Mouse (Mus musculus) limb, embryonic 14.5 days (tissue): ENCODE data around the gene 4930519G04Rik. TPM values are rescaled to one million over a fixed set of nuclear protein-coding genes. Genes with fewer than 3 reads are reported as not detected.

Experiments
- ATAC-seq: fragments of 200-750 bp; cut with Nextera tagmentation; 2 replicates; pipeline ENCODE4 v1.8.0; 2017; ENCODE audit warnings: low read depth, moderate number of reproducible peaks, moderate TSS enrichment; ENCODE audit not compliant: low FRiP score
- DNase-seq: peaks from one replicate; pipeline ENCODE4 v3.0.0-alpha.2; 2015; ENCODE audit warnings: low spot score
- H3K27ac ChIP-seq: fragments of 300-500 bp; sonication (generic); replicated peaks from 2 replicates; pipeline ENCODE4 v1.5.1; 2014; ENCODE audit warnings: low read depth, mild to moderate bottlenecking, low read length, moderate library complexity, mixed read lengths
- H3K27me3 ChIP-seq: fragments of 300-500 bp; sonication (generic); 2 replicates; pipeline ENCODE4 v1.6.1; 2014; ENCODE audit warnings: low read length, mixed read lengths; ENCODE audit not compliant: control insufficient read depth, insufficient read depth
- H3K36me3 ChIP-seq: fragments of 300-500 bp; sonication (generic); 2 replicates; pipeline ENCODE4 v1.6.1; 2014; ENCODE audit warnings: mild to moderate bottlenecking, low read length, moderate library complexity, mixed read lengths; ENCODE audit not compliant: control insufficient read depth, insufficient read depth
- H3K4me1 ChIP-seq: fragments of 300-500 bp; sonication (generic); 2 replicates; pipeline ENCODE4 v1.6.1; 2014; ENCODE audit warnings: antibody characterized with exemption, low read length, mixed read lengths; ENCODE audit not compliant: control insufficient read depth, insufficient read depth
- H3K4me2 ChIP-seq: fragments of 300-500 bp; sonication (generic); replicated peaks from 2 replicates; pipeline ENCODE4 v1.6.1; 2014; ENCODE audit warnings: low read depth, mild to moderate bottlenecking, low read length, moderate library complexity; ENCODE audit not compliant: severe bottlenecking
- H3K4me3 ChIP-seq: fragments of 300-500 bp; sonication (generic); replicated peaks from 2 replicates; pipeline ENCODE4 v1.5.1; 2014; ENCODE audit warnings: low read length
- H3K9ac ChIP-seq: fragments of 300-500 bp; sonication (generic); 2 replicates; pipeline ENCODE4 v1.6.1; 2014; ENCODE audit warnings: mild to moderate bottlenecking, low read depth, low read length, moderate library complexity; ENCODE audit not compliant: severe bottlenecking
- H3K9me3 ChIP-seq: fragments of 300-500 bp; sonication (generic); 2 replicates; pipeline ENCODE4 v1.6.1; 2016; ENCODE audit warnings: low read length; ENCODE audit not compliant: control insufficient read depth
- POLR2A ChIP-seq: fragments of 200-500 bp; IDR thresholded peaks from 2 replicates; pipeline ENCODE4 v1.8.0; 2012; ENCODE audit warnings: inconsistent platforms, mild to moderate bottlenecking, moderate library complexity, borderline replicate concordance; ENCODE audit not compliant: insufficient read depth, insufficient read length; ENCODE audit errors: extremely low read depth
- WGBS: fragments of 180-500 bp; shearing (Covaris S2); extraction: QIAGEN DNeasy Blood & Tissue Kit; methylation state at CpG from one replicate; pipeline ENCODE4 v1.1.7; 2014; 5-methylcytosine and 5-hydroxymethylcytosine counted together
- polyA plus RNA-seq, 2 experiments: library from polyadenylated mRNA; depleted of rRNA in 1 of 2; stranded (reverse) in 1 of 2; unstranded in 1 of 2; fragments of >200 nt; fragmentation: Nextera tagmentation in 1 of 2; extraction: Ambion mirVana in 1 of 2; gene quantifications; 2 replicates each; pipeline versions ENCODE4 v1.2.1 to v1.2.3; 2012 to 2014

Gene 4930519G04Rik
- polyA plus RNA-seq, 2 experiments, result not detected

DNA sequence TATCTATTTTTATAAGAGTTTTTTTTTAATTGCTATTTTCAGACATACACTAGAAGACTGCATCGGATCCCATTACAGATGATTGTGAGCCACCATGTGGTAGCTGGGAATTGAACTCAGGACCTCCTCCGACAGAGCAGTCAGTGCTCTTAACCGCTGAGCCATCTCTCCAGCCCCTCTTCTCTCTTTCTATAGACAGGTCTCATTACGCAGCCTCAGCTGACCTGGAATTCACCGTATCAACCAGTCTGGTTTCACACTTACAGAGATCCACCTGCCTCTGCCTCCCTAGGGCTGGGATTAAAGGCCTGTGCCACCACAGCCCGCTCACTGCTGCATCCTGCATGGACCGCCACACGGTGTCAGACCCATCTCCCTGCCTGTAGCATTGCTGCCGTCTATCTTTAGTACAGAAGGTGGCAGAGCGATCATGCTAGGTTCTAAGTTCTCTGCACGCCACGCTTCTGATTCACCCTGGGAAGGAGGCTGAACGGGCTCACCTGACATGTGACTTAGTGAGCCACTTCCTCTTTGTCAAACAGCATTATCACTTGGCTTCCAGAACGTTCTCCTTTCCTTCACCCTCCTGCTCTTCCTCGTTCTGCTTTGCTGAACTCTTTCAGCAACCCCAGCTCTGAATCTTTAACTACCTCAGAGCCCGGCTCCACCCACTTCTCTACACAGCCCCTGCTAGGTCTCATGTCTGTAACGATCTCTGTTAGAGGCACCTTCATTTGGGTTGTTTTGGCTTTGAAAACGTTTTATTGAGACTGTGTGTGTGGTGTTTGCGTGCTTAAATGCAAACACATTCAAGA, 68.3 kb downstream of the 4930519G04Rik start:
- DNase-seq (no peak), ATAC-seq (no peak)
- H3K4me1 ChIP-seq, result peaks cover 7% of the 10 kb centered on the region; the same call in 1 of the 2 replicates
- H3K9ac ChIP-seq, result no peak overlapping the region
- TF ChIP-seq POLR2A, result no peak
- H3K4me3 ChIP-seq, result no peak overlapping the region
- no peaks in the 10 kb centered on the region for H3K9me3 ChIP-seq
- H3K27me3 ChIP-seq, result no peaks in the 10 kb centered on the region
- H3K4me2 ChIP-seq, result no peak overlapping the region
- WGBS, result 67% methylated on average over 19 of the region's 19 CpGs
- H3K27ac ChIP-seq, result no peak overlapping the region
- no peaks in the 10 kb centered on the region for H3K36me3 ChIP-seq

DNA sequence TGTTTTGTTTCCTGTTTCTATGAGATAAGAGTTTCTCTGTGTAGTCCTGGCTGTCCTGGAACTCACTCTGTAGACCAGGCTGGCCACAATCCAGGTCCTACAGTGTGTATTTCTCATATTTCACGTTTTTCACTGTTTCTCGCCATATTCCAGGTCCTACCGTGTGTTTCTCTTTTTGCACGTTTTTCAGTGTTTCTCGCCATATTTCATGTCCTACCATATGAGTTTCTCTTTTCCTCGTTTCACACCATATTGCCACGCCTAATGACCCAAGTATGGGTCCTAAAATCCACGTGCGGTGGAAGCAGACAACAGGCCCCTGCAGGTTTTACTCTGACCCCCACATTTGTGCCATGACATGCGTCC, 68.9 kb downstream of the 4930519G04Rik start:
- no peak for TF ChIP-seq POLR2A
- Histone ChIP-seq H3K4me3 (no peak overlapping the region), H3K27ac (no peak overlapping the region), H3K27me3 (no peaks in the 10 kb centered on the region), H3K9me3 (no peaks in the 10 kb centered on the region), H3K9ac (no peak overlapping the region), H3K36me3 (no peaks in the 10 kb centered on the region), H3K4me1 (peaks cover 7% of the 10 kb centered on the region; the same call in 1 of the 2 replicates), H3K4me2 (no peak overlapping the region)
- no peak for ATAC-seq
- WGBS, result 54% methylated on average over 10 of the region's 10 CpGs
- DNase-seq, result no peak

DNA sequence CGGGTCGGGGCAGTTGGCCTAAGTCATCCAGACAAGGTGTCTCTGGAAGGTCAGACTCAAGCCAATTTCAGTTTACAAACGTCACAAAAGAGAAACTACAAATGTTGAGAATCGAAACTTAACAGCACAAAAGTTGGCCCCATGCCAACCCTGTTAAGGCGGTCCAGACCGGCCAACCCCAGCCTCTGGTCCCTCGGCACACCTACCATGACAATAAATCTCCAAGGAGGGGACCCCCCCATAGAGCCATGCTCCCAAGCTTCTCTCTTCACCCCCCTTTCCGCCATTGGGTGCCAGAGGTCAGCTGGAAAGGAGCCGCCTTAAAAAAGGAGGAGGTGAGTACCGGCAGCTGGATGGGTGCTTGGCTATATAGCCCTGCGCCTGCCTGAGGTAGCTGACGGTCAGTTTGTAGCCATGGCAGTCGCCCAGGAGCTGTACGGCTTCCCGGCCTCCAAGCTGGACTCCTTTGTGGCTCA, 69.6 kb downstream of the 4930519G04Rik start, which contains the start of gene Oasl1:
Oasl1 (plus strand) TSS at position 243 of the 476 bp plus-strand sequence.
- H3K36me3 ChIP-seq, result no peaks in the 10 kb centered on the region
- H3K27me3 ChIP-seq, result no peaks in the 10 kb centered on the region
- H3K4me1 ChIP-seq, result peaks cover 7% of the 10 kb centered on the region; the same call in 1 of the 2 replicates
- H3K9me3 ChIP-seq, result no peaks in the 10 kb centered on the region
- peak within 1 kb of the TSS; percentile 48 for H3K9ac ChIP-seq
- peak within 1 kb of the TSS; percentile 56 for H3K4me2 ChIP-seq
- 18% methylated on average over 15 of the region's 15 CpGs for WGBS
- H3K27ac ChIP-seq, result no peak within 1 kb of the TSS
- 0 out of 2 replicates have a peak, but pooled peaks have one; percentile 34 for ATAC-seq
- peak within 1 kb of the TSS; percentile 31 for H3K4me3 ChIP-seq
- peak; percentile 36 for DNase-seq
- no peak for TF ChIP-seq POLR2A

DNA sequence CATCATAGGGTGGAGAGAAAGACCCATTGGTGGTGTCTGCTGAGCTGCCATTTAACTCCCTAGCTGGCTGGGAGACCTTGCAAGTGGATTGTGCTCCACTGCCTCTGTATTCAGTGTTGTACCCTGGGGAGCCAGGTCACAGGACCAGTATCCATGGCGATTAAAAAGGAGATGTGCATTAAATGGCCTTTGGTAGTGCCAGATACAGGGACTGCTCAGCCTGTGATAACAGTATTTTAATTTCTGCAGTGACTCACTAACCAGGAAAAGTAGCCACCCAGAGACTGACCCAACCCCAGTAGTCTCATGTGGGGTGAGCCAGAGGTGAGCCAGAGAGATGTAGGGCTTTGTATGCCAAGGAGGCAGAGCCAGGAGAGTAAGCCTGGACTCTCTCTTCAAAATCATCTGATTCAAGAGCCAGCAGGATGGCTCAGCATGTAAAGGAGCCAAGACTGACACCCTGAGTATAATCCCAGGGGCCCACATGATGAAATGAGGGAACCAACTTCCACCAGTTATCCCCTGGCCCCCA, 72.8 kb downstream of the 4930519G04Rik start:
- no peak for TF ChIP-seq POLR2A
- peaks cover 7% of the 10 kb centered on the region; the same call in 1 of the 2 replicates for H3K4me1 ChIP-seq
- H3K4me2 ChIP-seq, result no peak overlapping the region
- H3K27me3 ChIP-seq, result no peaks in the 10 kb centered on the region
- no peak for ATAC-seq
- no peak for DNase-seq
- no peaks in the 10 kb centered on the region for H3K36me3 ChIP-seq
- H3K27ac ChIP-seq, result no peak overlapping the region
- 65% methylated on average over 1 of the region's 1 CpGs for WGBS
- H3K4me3 ChIP-seq, result no peak overlapping the region
- no peaks in the 10 kb centered on the region for H3K9me3 ChIP-seq
- H3K9ac ChIP-seq, result no peak overlapping the region

DNA sequence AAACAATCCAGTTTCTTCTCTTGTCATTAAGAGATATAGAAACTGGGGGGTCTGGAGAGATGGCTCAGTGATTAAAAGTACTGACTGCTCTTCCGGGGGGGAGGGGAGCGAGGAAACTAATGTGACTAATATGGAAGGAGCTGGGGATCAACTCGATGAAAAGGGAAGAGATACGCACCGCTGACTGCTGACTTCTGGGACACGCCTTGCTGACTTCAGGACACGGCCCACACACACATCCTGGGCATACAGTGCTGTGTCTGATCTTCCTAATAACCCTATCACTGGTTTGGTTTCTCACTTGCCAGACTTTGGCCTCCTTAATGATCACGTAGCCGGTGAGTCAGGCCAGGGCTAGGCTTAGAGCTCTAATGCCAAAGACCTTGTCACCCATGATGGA, 73.3 kb downstream of the 4930519G04Rik start:
- Histone ChIP-seq H3K27ac (no peak overlapping the region), H3K36me3 (no peaks in the 10 kb centered on the region), H3K9ac (no peak overlapping the region), H3K4me1 (peaks cover 7% of the 10 kb centered on the region; the same call in 1 of the 2 replicates), H3K27me3 (no peaks in the 10 kb centered on the region), H3K9me3 (no peaks in the 10 kb centered on the region), H3K4me2 (no peak overlapping the region), H3K4me3 (no peak overlapping the region)
- no peak for DNase-seq
- no peak for ATAC-seq
- no peak for TF ChIP-seq POLR2A
- whole genome bisulfite sequencing, result 81% methylated on average over 9 of the region's 9 CpGs
